Mouse (Mus musculus) urinary bladder, postnatal 10 days (tissue): ENCODE measurements at regions not wholly inside any gene's neighbourhood (a gene's known extent, or its start where the extent isn't known, plus 50 kb on each side); places are given as distances from the start of the nearest gene placed in this dataset.
"Not testable (repeated sequence)": the region's sequence is repeated elsewhere in the genome, so short reads cannot be mapped to it uniquely, and the experiment has no call there.

ENCODE experiments used
- DNase-seq: peaks from one replicate; pipeline ENCODE4 v3.0.0; 2022; ENCODE audit warnings: low spot score

GRCm38 (mm10) chr16:86897967-86898710, 455.8 kb upstream of the N6amt1 start:
- no peak for DNase-seq

GRCm38 (mm10) chr16:86894982-86895381, 459.0 kb upstream of the N6amt1 start:
- DNase-seq = no peak

GRCm38 (mm10) chr16:86894333-86894732, 459.7 kb upstream of the N6amt1 start:
- DNase-seq = no peak

- DNase-seq = no peak
Observed at GRCm38 (mm10) chr16:86888421-86888820, 465.6 kb upstream of the N6amt1 start.

- no peak for DNase-seq
Observed at GRCm38 (mm10) chr16:86887605-86888004, 466.4 kb upstream of the N6amt1 start.

- no peak for DNase-seq
Observed at GRCm38 (mm10) chr16:86883862-86884261, 470.1 kb upstream of the N6amt1 start.

GRCm38 (mm10) chr16:86882529-86882928, 471.5 kb upstream of the N6amt1 start:
- DNase-seq = no peak

- no peak for DNase-seq
Observed at GRCm38 (mm10) chr16:86881583-86881982, 472.4 kb upstream of the N6amt1 start.

- DNase-seq = no peak
Observed at GRCm38 (mm10) chr16:86860828-86861227, 493.2 kb upstream of the N6amt1 start.

GRCm38 (mm10) chr16:86855891-86856290, 498.1 kb upstream of the N6amt1 start:
- DNase-seq = no peak

GRCm38 (mm10) chr16:86855312-86855711, 498.7 kb upstream of the N6amt1 start:
- DNase-seq = no peak

- no peak for DNase-seq
Observed at GRCm38 (mm10) chr16:86853398-86853797, 500.6 kb upstream of the N6amt1 start.

GRCm38 (mm10) chr16:86838457-86839337, 515.3 kb upstream of the N6amt1 start:
- no peak for DNase-seq

GRCm38 (mm10) chr16:86827645-86828044, 526.3 kb upstream of the N6amt1 start:
- no peak for DNase-seq

GRCm38 (mm10) chr16:86826641-86827040, 527.3 kb upstream of the N6amt1 start:
- no peak for DNase-seq

- no peak for DNase-seq
Observed at GRCm38 (mm10) chr16:86823496-86823895, 530.5 kb upstream of the N6amt1 start.

GRCm38 (mm10) chr16:86821586-86821985, 532.4 kb upstream of the N6amt1 start:
- no peak for DNase-seq

GRCm38 (mm10) chr16:86818639-86819038, 535.3 kb upstream of the N6amt1 start:
- DNase-seq = not testable (repeated sequence)

GRCm38 (mm10) chr16:86816763-86817593, 537.0 kb upstream of the N6amt1 start:
- DNase-seq = no peak

- DNase-seq = no peak
Observed at GRCm38 (mm10) chr16:86816006-86816405, 538.0 kb upstream of the N6amt1 start.

GRCm38 (mm10) chr16:86812692-86813091, 541.3 kb upstream of the N6amt1 start:
- no peak for DNase-seq

GRCm38 (mm10) chr16:86808644-86809324, 545.2 kb upstream of the N6amt1 start:
- DNase-seq = no peak
